Mouse (Mus musculus): Measurements from ENCODE around the gene Cryge. TPM values are rescaled to one million over a fixed set of nuclear protein-coding genes. Genes with fewer than 3 reads are reported as not detected.

The Cryge gene
- polyA plus RNA-seq, 1 experiment from 2014 or later: not detected

DNA sequence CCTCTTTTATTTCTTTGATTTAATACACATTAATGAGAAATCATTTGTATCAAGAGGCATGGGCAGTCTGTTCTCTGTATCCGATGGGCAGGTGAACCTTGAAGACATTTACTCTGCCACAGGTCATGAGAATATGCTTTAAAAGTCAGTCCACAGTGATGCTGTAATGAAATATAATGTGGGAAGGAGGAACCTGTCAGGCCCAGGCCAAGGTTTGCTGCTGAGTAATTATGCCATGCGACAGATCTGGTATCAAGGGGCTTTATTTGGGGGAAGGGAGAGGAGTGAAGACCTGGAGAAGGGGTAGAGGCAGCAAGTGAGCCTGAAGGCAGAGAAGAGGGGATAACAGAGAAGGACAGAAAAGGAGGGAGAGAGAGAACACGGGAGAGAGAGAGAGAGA lies 11.3 kb downstream of the Cryge start:
- Histone ChIP-seq H3K4me2 (ENCODE audit: low read depth) (no peak overlapping the region), H3K36me3 (ENCODE audit: control insufficient read depth, insufficient read depth, low read length) (no peaks in the 10 kb centered on the region), H3K4me1 (ENCODE audit: control insufficient read depth, insufficient read depth, low read length) (no peaks in the 10 kb centered on the region), H3K4me3 (ENCODE audit: low read depth, low read length) (no peak overlapping the region), H3K9ac (ENCODE audit: low read length) (no peak overlapping the region), H3K27ac (ENCODE audit: low read depth, low read length) (no peak overlapping the region), H3K27me3 (ENCODE audit: control insufficient read depth, insufficient read depth, low read length) (no peaks in the 10 kb centered on the region), H3K9me3 (ENCODE audit: control insufficient read depth, low read length) (no peaks in the 10 kb centered on the region)
- ATAC-seq (ENCODE audit: insufficient read depth, low FRiP score, low TSS enrichment) (no peak), DNase-seq (ENCODE audit: low spot score) (no peak)
- 89% methylated on average over 3 of the region's 3 CpGs for WGBS

DNA sequence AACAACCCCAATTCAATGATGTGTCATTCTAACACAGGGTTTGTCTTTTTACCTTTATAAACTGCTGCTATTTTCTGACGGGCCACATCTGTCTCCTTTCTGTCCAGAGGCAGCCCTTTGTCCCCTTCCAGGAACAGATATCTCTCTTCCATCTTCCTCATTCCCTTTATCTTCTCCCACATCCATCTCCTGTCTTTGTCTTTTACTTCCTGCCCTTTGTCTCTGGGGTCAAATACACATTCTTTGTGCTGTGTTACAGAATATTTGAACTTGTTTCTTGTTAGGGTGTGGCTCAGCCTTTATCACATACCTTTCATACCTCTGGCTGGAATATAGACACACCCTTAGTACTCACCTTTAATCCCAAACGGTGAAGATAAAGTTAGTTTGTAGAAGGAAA lies 13.4 kb downstream of the Cryge start:
- WGBS: 85% methylated on average over 2 of the region's 2 CpGs
- H3K4me3 ChIP-seq (ENCODE audit: low read depth, low read length): no peak overlapping the region
- no peak overlapping the region for H3K9ac ChIP-seq (ENCODE audit: low read length)
- no peaks in the 10 kb centered on the region for H3K4me1 ChIP-seq (ENCODE audit: control insufficient read depth, insufficient read depth, low read length)
- no peak overlapping the region for H3K4me2 ChIP-seq (ENCODE audit: low read depth)
- no peak overlapping the region for H3K27ac ChIP-seq (ENCODE audit: low read depth, low read length)
- no peaks in the 10 kb centered on the region for H3K27me3 ChIP-seq (ENCODE audit: control insufficient read depth, insufficient read depth, low read length)
- no peak for ATAC-seq (ENCODE audit: insufficient read depth, low FRiP score, low TSS enrichment)
- DNase-seq (ENCODE audit: low spot score): no peak
- H3K9me3 ChIP-seq (ENCODE audit: control insufficient read depth, low read length): no peaks in the 10 kb centered on the region
- H3K36me3 ChIP-seq (ENCODE audit: control insufficient read depth, insufficient read depth, low read length): no peaks in the 10 kb centered on the region

DNA sequence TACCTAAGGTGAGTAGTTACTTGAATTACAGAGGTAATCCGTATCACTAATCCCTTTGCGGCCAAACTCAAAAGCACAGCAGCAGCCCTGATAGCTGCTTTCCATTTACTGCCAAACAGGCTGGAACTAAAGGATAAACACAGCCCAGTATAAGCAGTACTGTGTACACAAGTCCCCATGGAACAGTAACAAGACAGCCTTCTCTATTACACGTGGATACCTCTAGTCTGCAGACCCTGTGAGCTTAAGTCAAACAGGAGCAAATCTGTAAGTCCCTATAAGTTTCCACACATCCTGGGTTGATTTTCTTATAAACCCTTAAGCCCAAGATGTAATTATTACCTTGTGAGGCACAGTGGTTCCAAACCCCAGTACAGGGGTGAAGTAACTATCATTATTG lies 15.4 kb downstream of the Cryge start:
- no peak for DNase-seq (ENCODE audit: low spot score)
- Histone ChIP-seq H3K4me3 (ENCODE audit: low read depth, low read length) (no peak overlapping the region), H3K27me3 (ENCODE audit: control insufficient read depth, insufficient read depth, low read length) (no peaks in the 10 kb centered on the region), H3K4me1 (ENCODE audit: control insufficient read depth, insufficient read depth, low read length) (no peaks in the 10 kb centered on the region), H3K9me3 (ENCODE audit: control insufficient read depth, low read length) (no peaks in the 10 kb centered on the region), H3K27ac (ENCODE audit: low read depth, low read length) (no peak overlapping the region), H3K9ac (ENCODE audit: low read length) (no peak overlapping the region), H3K4me2 (ENCODE audit: low read depth) (no peak overlapping the region), H3K36me3 (ENCODE audit: control insufficient read depth, insufficient read depth, low read length) (no peaks in the 10 kb centered on the region)
- no peak for ATAC-seq (ENCODE audit: insufficient read depth, low FRiP score, low TSS enrichment)
- 50% methylated on average over 3 of the region's 3 CpGs for WGBS

DNA sequence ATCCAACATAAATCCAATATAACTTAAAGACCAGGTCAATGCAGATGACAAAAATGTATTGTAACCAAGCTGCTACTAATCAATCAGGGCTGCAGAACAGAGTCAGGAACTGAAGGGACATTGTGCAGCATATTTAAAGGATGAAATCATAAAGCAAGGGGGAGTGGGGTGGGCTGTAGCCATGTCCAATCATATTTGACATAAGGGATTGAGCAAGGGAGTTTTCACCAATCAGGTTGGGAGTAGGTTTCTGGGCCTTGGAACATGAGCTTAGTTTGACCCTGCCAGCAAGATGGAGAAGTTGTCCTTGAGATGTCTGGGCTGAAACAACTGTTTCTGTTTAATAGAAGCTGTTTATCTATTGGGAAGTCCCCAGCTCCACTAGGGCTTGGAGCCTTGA lies 18.3 kb downstream of the Cryge start, which contains the start of gene Akr1cl:
Akr1cl (minus strand) TSS at position 119 of the 400 bp plus-strand sequence.
- Histone ChIP-seq H3K4me3 (ENCODE audit: low read depth, low read length) (no peak within 1 kb of the TSS), H3K9me3 (ENCODE audit: control insufficient read depth, low read length) (no peaks in the 10 kb centered on the region), H3K9ac (ENCODE audit: low read length) (no peak within 1 kb of the TSS), H3K4me1 (ENCODE audit: control insufficient read depth, insufficient read depth, low read length) (no peaks in the 10 kb centered on the region), H3K4me2 (ENCODE audit: low read depth) (no peak within 1 kb of the TSS), H3K27me3 (ENCODE audit: control insufficient read depth, insufficient read depth, low read length) (no peaks in the 10 kb centered on the region), H3K27ac (ENCODE audit: low read depth, low read length) (no peak within 1 kb of the TSS), H3K36me3 (ENCODE audit: control insufficient read depth, insufficient read depth, low read length) (no peaks in the 10 kb centered on the region)
- no peak for DNase-seq (ENCODE audit: low spot score)
- no peak for ATAC-seq (ENCODE audit: insufficient read depth, low FRiP score, low TSS enrichment)

DNA sequence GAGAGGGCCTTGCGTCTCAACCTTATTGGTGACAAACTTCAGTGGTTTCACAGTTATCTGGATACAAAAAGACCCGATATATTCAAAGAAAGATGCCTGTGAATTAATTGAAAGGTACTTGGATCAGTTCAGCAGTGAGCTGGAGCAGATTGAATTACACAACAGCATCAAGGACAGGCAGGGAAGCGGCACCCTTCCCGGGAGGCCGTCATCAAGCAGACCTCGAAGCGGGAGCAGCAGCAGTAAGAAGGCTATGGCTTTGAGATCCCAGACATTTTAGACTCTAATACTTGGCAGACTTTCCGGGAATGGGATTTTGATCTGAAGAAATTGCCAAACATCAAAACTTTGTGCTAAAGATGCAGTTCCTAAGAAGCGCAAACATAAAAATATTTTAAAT lies 22.7 kb downstream of the Cryge start:
- Histone ChIP-seq H3K9me3 (ENCODE audit: control insufficient read depth, low read length) (no peaks in the 10 kb centered on the region), H3K4me2 (ENCODE audit: low read depth) (no peak overlapping the region), H3K36me3 (ENCODE audit: control insufficient read depth, insufficient read depth, low read length) (no peaks in the 10 kb centered on the region), H3K4me3 (ENCODE audit: low read depth, low read length) (no peak overlapping the region), H3K27ac (ENCODE audit: low read depth, low read length) (no peak overlapping the region), H3K27me3 (ENCODE audit: control insufficient read depth, insufficient read depth, low read length) (no peaks in the 10 kb centered on the region), H3K4me1 (ENCODE audit: control insufficient read depth, insufficient read depth, low read length) (no peaks in the 10 kb centered on the region), H3K9ac (ENCODE audit: low read length) (no peak overlapping the region)
- no peak for DNase-seq (ENCODE audit: low spot score)
- ATAC-seq (ENCODE audit: insufficient read depth, low FRiP score, low TSS enrichment): no peak
- WGBS: 81% methylated on average over 9 of the region's 9 CpGs

DNA sequence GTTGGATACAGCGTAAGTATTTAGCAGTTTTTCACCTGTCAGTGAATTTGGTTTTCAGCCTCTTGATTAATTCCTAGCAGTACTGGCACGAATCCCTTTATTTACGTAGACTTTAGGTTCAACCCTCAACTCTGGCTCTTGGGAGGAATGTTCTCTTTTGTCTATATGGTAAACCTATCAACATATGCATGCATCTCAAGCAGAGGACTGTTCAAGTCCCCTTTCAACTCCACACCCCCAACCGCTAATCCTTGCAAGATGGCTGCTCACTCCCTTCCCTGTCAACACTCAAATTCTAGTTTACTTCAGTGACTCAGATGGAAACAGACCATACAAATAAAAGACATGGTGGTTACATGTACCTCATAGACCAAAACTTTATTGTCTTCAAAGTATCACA lies 38.2 kb downstream of the Cryge start:
- no peaks in the 10 kb centered on the region for H3K4me1 ChIP-seq (ENCODE audit: control insufficient read depth, insufficient read depth, low read length)
- ATAC-seq (ENCODE audit: insufficient read depth, low FRiP score, low TSS enrichment) (no peak), DNase-seq (ENCODE audit: low spot score) (no peak)
- 88% methylated on average over 4 of the region's 4 CpGs for WGBS
- H3K36me3 ChIP-seq (ENCODE audit: control insufficient read depth, insufficient read depth, low read length): no peaks in the 10 kb centered on the region
- H3K27me3 ChIP-seq (ENCODE audit: control insufficient read depth, insufficient read depth, low read length): no peaks in the 10 kb centered on the region
- no peak overlapping the region for H3K4me3 ChIP-seq (ENCODE audit: low read depth, low read length)
- H3K27ac ChIP-seq (ENCODE audit: low read depth, low read length): no peak overlapping the region
- H3K9me3 ChIP-seq (ENCODE audit: control insufficient read depth, low read length): no peaks in the 10 kb centered on the region
- H3K4me2 ChIP-seq (ENCODE audit: low read depth): no peak overlapping the region
- H3K9ac ChIP-seq (ENCODE audit: low read length): no peak overlapping the region

GRCm38 (mm10) chr1:65010153-65010552 lies 40.8 kb downstream of the Cryge start:
- no peaks in the 10 kb centered on the region for H3K36me3 ChIP-seq (ENCODE audit: control insufficient read depth, insufficient read depth, low read length)
- H3K4me1 ChIP-seq (ENCODE audit: control insufficient read depth, insufficient read depth, low read length): no peaks in the 10 kb centered on the region
- ATAC-seq (ENCODE audit: insufficient read depth, low FRiP score, low TSS enrichment): no peak
- no peaks in the 10 kb centered on the region for H3K9me3 ChIP-seq (ENCODE audit: control insufficient read depth, low read length)
- no peak overlapping the region for H3K4me2 ChIP-seq (ENCODE audit: low read depth)
- no peak overlapping the region for H3K27ac ChIP-seq (ENCODE audit: low read depth, low read length)
- 18% methylated on average over 9 of the region's 9 CpGs for WGBS
- no peak overlapping the region for H3K9ac ChIP-seq (ENCODE audit: low read length)
- H3K27me3 ChIP-seq (ENCODE audit: control insufficient read depth, insufficient read depth, low read length): no peaks in the 10 kb centered on the region
- H3K4me3 ChIP-seq (ENCODE audit: low read depth, low read length): no peak overlapping the region
- DNase-seq (ENCODE audit: low spot score): peak; percentile 72

DNA sequence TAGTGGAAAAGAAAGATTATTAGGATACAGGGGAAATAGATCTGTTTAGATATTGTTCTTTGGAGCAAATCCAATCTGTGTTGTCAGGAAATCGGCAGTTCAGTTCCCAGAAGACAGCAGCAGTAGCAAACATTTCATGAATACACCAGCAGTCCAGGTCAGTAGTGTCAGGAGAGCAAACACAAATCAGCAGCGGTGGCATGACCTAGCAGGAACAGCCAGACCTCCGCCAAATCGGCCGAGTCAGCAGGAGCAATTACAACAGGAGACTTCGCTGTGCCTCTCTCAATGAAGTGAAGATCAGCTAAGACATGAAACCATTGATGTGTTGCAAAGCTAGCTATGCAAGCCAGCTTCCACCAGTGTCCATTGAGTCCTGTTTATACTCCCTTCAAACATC lies 45.4 kb downstream of the Cryge start:
- no peak for ATAC-seq (ENCODE audit: insufficient read depth, low FRiP score, low TSS enrichment)
- no peak for DNase-seq (ENCODE audit: low spot score)
- Histone ChIP-seq H3K4me2 (ENCODE audit: low read depth) (no peak overlapping the region), H3K4me3 (ENCODE audit: low read depth, low read length) (no peak overlapping the region), H3K36me3 (ENCODE audit: control insufficient read depth, insufficient read depth, low read length) (no peaks in the 10 kb centered on the region), H3K9me3 (ENCODE audit: control insufficient read depth, low read length) (no peaks in the 10 kb centered on the region), H3K27me3 (ENCODE audit: control insufficient read depth, insufficient read depth, low read length) (no peaks in the 10 kb centered on the region), H3K4me1 (ENCODE audit: control insufficient read depth, insufficient read depth, low read length) (no peaks in the 10 kb centered on the region), H3K9ac (ENCODE audit: low read length) (no peak overlapping the region), H3K27ac (ENCODE audit: low read depth, low read length) (no peak overlapping the region)
- WGBS: 88% methylated on average over 6 of the region's 6 CpGs

DNA sequence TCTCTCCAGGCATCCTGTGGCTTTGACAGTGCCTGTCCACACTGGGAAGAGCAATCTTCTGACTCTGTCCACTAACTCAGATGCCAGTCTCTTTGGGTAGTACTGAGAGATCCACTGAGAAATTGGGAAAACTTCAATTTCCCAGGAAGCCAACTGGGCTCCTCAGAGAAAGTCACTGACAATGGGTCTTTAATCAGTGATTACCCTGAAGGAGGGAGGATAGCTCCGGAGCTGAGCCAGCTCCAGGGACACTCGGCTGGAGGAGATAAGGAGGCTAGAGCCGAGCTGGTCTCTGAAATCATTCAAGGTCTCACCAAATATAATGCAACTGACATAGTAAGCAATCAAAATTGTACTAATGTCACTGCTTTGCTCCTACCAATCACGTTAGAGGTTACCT lies 46.4 kb downstream of the Cryge start:
- WGBS: 83% methylated on average over 4 of the region's 4 CpGs
- Histone ChIP-seq H3K4me1 (ENCODE audit: control insufficient read depth, insufficient read depth, low read length) (no peaks in the 10 kb centered on the region), H3K4me3 (ENCODE audit: low read depth, low read length) (no peak overlapping the region), H3K36me3 (ENCODE audit: control insufficient read depth, insufficient read depth, low read length) (no peaks in the 10 kb centered on the region), H3K4me2 (ENCODE audit: low read depth) (no peak overlapping the region), H3K27me3 (ENCODE audit: control insufficient read depth, insufficient read depth, low read length) (no peaks in the 10 kb centered on the region), H3K27ac (ENCODE audit: low read depth, low read length) (no peak overlapping the region), H3K9me3 (ENCODE audit: control insufficient read depth, low read length) (no peaks in the 10 kb centered on the region), H3K9ac (ENCODE audit: low read length) (no peak overlapping the region)
- DNase-seq (ENCODE audit: low spot score) (no peak), ATAC-seq (ENCODE audit: insufficient read depth, low FRiP score, low TSS enrichment) (no peak)

Data from neural tube, embryonic 11.5 days (tissue).